Mouse (Mus musculus) hematopoietic stem cell, adult 5-6 weeks (primary cell): ENCODE results near the gene Trabd. TPM values are rescaled to one million over a fixed set of nuclear protein-coding genes. Genes with fewer than 3 reads are reported as not detected.

ENCODE experiments used
- ATAC-seq, 2 experiments: fragments of 125-278 bp in 1 of 2; replicated peaks in 1 of 2; 2 replicates each; pipeline ENCODE4 v1.8.0; 2016 to 2017; ENCODE audit warnings: inconsistent platforms in 2 of 2, mild to moderate bottlenecking in 2 of 2, moderate number of reproducible peaks in 2 of 2, low read depth in 1 of 2, moderate TSS enrichment in 1 of 2; ENCODE audit not compliant: low FRiP score in 2 of 2, poor library complexity in 2 of 2, severe bottlenecking in 2 of 2, insufficient read depth in 1 of 2, low TSS enrichment in 1 of 2
- total RNA-seq: library from RNA; stranded (forward); fragments of 172-1452, 232-1000 nt; gene quantifications from 2 replicates; pipeline ENCODE4 v1.2.3, GENCODE M21; 2017

Trabd gene
- total RNA-seq, 1 experiment from 2014 or later, result 22.6 TPM

- peak; percentile 37 to 44 for ATAC-seq
These were observed 826 bp upstream of the Trabd start for GRCm38 (mm10) chr15:89073993-89074603.

- peak; percentile 47 to 55 for ATAC-seq
These were observed 689 bp downstream of the Trabd start for GRCm38 (mm10) chr15:89075478-89076147.

- no peak for ATAC-seq
These were observed 1.3 kb downstream of the Trabd start for GRCm38 (mm10) chr15:89076156-89076731.

GRCm38 (mm10) chr15:89078208-89078836 lies 3.4 kb downstream of the Trabd start:
- ATAC-seq, result peak; percentile 75 to 82

GRCm38 (mm10) chr15:89083906-89084305 lies 9.0 kb downstream of the Trabd start:
- ATAC-seq, result no peak

- ATAC-seq, result no peak
These were observed 9.9 kb downstream of the Trabd start for GRCm38 (mm10) chr15:89084826-89085225.

- peak; percentile 89 to 94 for ATAC-seq
These were observed 13.8 kb downstream of the Trabd start, which contains the start of gene Selenoo for GRCm38 (mm10) chr15:89088607-89089247. Selenoo (plus strand) TSS chr15:89089084.

GRCm38 (mm10) chr15:89089248-89090051 lies 14.5 kb downstream of the Trabd start:
- ATAC-seq, result peak in 1 of 2 experiments; percentile 16; a peak in 1 of 4 replicates

- ATAC-seq, result no peak
These were observed 15.7 kb downstream of the Trabd start for GRCm38 (mm10) chr15:89090662-89091061.

- ATAC-seq, result no peak
These were observed 17.3 kb downstream of the Trabd start for GRCm38 (mm10) chr15:89092181-89092580.

- no peak for ATAC-seq
These were observed 22.5 kb downstream of the Trabd start for GRCm38 (mm10) chr15:89097450-89097849.

GRCm38 (mm10) chr15:89098616-89099015 lies 23.7 kb downstream of the Trabd start:
- ATAC-seq, result no peak

- ATAC-seq, result no peak
These were observed 25.9 kb downstream of the Trabd start for GRCm38 (mm10) chr15:89100823-89101222.

GRCm38 (mm10) chr15:89102646-89103045 lies 27.7 kb downstream of the Trabd start:
- no peak for ATAC-seq

- ATAC-seq, result no peak
These were observed 29.0 kb downstream of the Trabd start for GRCm38 (mm10) chr15:89103921-89104320.

GRCm38 (mm10) chr15:89104425-89104824 lies 29.5 kb downstream of the Trabd start:
- no peak for ATAC-seq

- ATAC-seq, result no peak
These were observed 31.1 kb downstream of the Trabd start for GRCm38 (mm10) chr15:89106073-89106472.
